Mouse (Mus musculus) kidney, adult 2 months (tissue): ENCODE measurements around the gene Il9r.

Experiments
- CTCF ChIP-seq: fragments of 200-500 bp; conservative IDR thresholded peaks from 2 replicates; pipeline ENCODE4 v1.5.1; 2011; ENCODE audit warnings: low read depth, mild to moderate bottlenecking, control low read depth, low read length, moderate library complexity, mixed read lengths; ENCODE audit not compliant: insufficient read depth, insufficient read length
- POLR2A ChIP-seq: fragments of 200-500 bp; IDR thresholded peaks from one replicate; pipeline ENCODE4 v1.6.1; 2011; ENCODE audit warnings: low read depth, low read length, control low read depth

DNA sequence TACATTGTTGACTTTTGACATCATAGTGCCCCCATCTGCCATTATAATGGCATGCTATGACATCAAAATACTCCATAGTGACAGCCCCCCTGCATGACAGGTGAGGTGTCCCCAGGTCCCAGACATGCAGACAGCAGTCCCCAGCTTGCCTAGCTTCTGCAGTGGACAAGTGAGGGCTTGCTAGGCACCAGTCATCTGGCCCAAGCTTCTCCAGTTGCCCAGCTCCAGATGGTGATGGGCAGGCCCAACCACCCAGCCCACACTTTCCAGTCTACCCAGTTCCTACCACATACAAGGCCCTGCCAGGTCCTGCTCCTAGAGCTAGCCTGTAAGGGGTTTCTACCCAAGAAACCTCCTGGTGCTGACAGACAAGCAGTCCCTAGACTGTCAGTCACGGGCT, 21.6 kb downstream of the Il9r start:
- TF ChIP-seq CTCF (no peak), POLR2A (no peak)
